ENCODE assay signal across 8 mouse cellular contexts in genomic region chr11:116918323-116919185, GRCm38 (mm10). TPM values are rescaled to one million over a fixed set of nuclear protein-coding genes. Genes with fewer than 3 reads are reported as not detected.
A peak's percentile ranks its signal among the peaks of the same experiment; 100 is the strongest.
DNase-seq lines count a peak whose midpoint lies in the region; ATAC-seq lines count a peak whose summit lies in the region.

Mgat5b (plus strand) TSS chr11:116918863.

- H3K4me1 ChIP-seq in intestine, embryonic 15.5 days (replicated peaks), result peaks cover 11% of the 10 kb centered on the region

- peaks cover 63% of the 10 kb centered on the region for H3K27me3 ChIP-seq in intestine, embryonic 15.5 days (replicated peaks)

- H3K27ac ChIP-seq in intestine, embryonic 15.5 days, result no peak within 1 kb of the TSS

- intact Hi-C loops in left cerebral cortex, postnatal 14 days (cut with DNase I), result loop anchor here (2.0 to 10.0 kb wide), 5 partner anchors 76 to 256 kb away; no protein-coding TSS in a partner anchor

- peak; percentile 92 for DNase-seq in adrenal gland, postnatal 10 days
- peak; percentile 87 for DNase-seq in embryo, embryonic 11.5 days (ENCODE audit: low read depth, low spot score)
- DNase-seq in gastrocnemius, postnatal 4 days (ENCODE audit: low spot score in 2 of 2), result peak; percentile 75 to 84
- peak; percentile 85 to 93 for DNase-seq in left cerebral cortex, postnatal 14 days (ENCODE audit: low spot score in 2 of 2)
- DNase-seq in right cerebral cortex, postnatal 14 days, result peak; percentile 91
- peak; percentile 88 for DNase-seq in urinary bladder, postnatal 25 days (ENCODE audit: low spot score)

- H3K4me3 ChIP-seq in intestine, embryonic 15.5 days (replicated peaks), result peak within 1 kb of the TSS; percentile 59

- no peaks in the 10 kb centered on the region for H3K36me3 ChIP-seq in intestine, embryonic 15.5 days

- WGBS in intestine, embryonic 15.5 days, result under 1% methylated on average over 80 of the region's 90 CpGs

- H3K9ac ChIP-seq in intestine, embryonic 15.5 days, result peak within 1 kb of the TSS; percentile 58

- peak; percentile 90 for ATAC-seq in intestine, embryonic 15.5 days
- ATAC-seq in megakaryocyte-erythroid progenitor cell, adult 5-6 weeks (replicated peaks; ENCODE audit: low FRiP score, low TSS enrichment, poor library complexity, severe bottlenecking), result peak; percentile 69

- H3K4me2 ChIP-seq in intestine, embryonic 15.5 days (replicated peaks), result peak within 1 kb of the TSS; percentile 100

- H3K9me3 ChIP-seq in intestine, embryonic 15.5 days, result no peaks in the 10 kb centered on the region

RNA-seq across cellular contexts. Expression of gene Mgat5b, which starts in this region (rescaled TPM):
- total RNA-seq in adrenal gland, postnatal 10 days (2021), result 1 to 10 TPM in 1 of 2 experiments, under 1 TPM in 1; 0.81 to 1.3 TPM
- total RNA-seq in gastrocnemius, postnatal 4 days (2021), result 1 to 10 TPM; 1.3 to 1.4 TPM
- 0.69 and 0.90 TPM in 2 replicates for polyA plus RNA-seq in intestine, embryonic 15.5 days (2015; fragmentation: Nextera tagmentation; extraction: Ambion mirVana)
- 10 to 100 TPM; 80.0 to 86.1 TPM for total RNA-seq in left cerebral cortex, postnatal 14 days (2021)
- not detected in 2 replicates for total RNA-seq in megakaryocyte-erythroid progenitor cell, adult 5-6 weeks (2014; fragmentation: Nextera tagmentation)
- total RNA-seq in megakaryocyte-erythroid progenitor cell, adult 5-6 weeks (2017), result not detected in 2 replicates

Comparison
In these comparisons a context has a peak if more than half of its experiments do, and no peak if none do; other contexts are left out.
1. RNA of gene Mgat5b (total RNA-seq): 80.0 to 86.1 TPM in left cerebral cortex, postnatal 14 days; 1.3 to 1.4 TPM in gastrocnemius, postnatal 4 days, 0.81 to 1.3 TPM in adrenal gland, postnatal 10 days and not detected in megakaryocyte-erythroid progenitor cell, adult 5-6 weeks; every median in the first group is over 10 times any median in the second.
2. Peak in ATAC-seq, H3K4me3 ChIP-seq, H3K9ac ChIP-seq and H3K4me2 ChIP-seq in intestine, embryonic 15.5 days; RNA of the gene not detected or under 1 TPM.
3. Peak in ATAC-seq in megakaryocyte-erythroid progenitor cell, adult 5-6 weeks; RNA of the gene not detected or under 1 TPM.
4. Peak in every context shown above with its lines, with median percentiles within 50 percentile points of each other: DNase-seq.